Mouse (Mus musculus) gastrocnemius, adult 18-20 months (tissue): ENCODE measurements at regions not wholly inside any gene's neighbourhood (a gene's known extent, or its start where the extent isn't known, plus 50 kb on each side); places are given as distances from the start of the nearest gene placed in this dataset.

Experiments
- DNase-seq: peaks from one replicate; pipeline ENCODE4 v3.0.0; 2021; ENCODE audit warnings: low spot score

DNA sequence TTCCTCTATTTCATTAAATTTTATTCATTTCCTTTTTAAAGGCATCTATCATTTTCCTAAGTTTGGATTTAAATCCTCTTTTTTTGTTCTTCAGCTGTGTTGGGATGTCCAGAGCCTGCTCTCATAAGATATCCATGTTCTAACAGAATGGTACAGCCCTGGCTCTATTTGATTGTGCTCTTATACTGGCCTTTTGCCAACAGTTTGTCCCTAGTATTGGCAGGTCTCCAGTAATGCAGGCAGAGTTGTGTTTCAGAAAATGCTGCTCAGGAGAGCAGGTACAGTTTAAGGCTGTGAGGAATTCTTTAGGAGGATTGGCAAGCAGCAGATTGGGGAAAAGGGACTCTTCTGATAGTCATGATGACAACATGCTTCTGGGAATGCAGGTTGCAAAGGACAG, 797.1 kb upstream of the Slit2 start:
- no peak for DNase-seq

DNA sequence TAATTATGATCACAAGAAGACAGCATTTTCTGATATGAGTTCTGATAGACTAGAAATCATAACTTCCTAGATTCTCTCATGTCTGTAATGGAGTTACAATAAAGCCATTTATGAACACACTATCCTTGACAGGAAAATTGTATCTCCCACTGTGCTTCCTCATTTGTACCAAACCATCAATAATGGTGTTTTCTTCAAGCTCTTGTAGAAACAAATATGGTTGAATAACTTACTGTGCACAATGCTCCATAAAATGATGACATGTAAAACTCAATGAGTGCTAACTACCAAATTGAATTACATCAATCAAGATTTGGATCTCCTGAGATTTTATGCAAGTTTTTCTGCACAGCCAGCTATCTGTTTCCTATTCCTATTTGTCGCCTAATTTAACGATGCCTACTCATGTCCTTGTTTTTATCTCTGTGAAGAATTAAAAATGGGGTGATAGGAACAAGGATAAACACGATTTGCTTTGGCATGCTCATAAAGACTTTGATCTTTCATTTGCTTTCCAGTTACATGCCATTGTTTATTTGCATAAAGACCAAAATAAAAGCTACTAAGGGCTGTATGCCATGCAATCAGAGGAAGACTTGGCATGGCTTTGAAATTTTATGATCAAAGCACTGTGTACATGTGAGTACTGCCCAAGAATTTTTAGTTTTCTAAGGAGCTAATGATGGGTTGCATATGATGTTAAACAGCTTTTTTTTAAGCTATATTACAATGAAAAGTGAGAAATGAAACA, 780.6 kb upstream of the Slit2 start:
- no peak for DNase-seq

- DNase-seq: no peak
These were observed 780.0 kb upstream of the Slit2 start for GRCm38 (mm10) chr5:47202915-47203296.

- no peak for DNase-seq
These were observed 772.4 kb upstream of the Slit2 start for GRCm38 (mm10) chr5:47210542-47210941.

- no peak for DNase-seq
These were observed 767.5 kb upstream of the Slit2 start for GRCm38 (mm10) chr5:47215421-47215820.

- DNase-seq: no peak
These were observed 757.7 kb upstream of the Slit2 start for GRCm38 (mm10) chr5:47225247-47225646.

DNA sequence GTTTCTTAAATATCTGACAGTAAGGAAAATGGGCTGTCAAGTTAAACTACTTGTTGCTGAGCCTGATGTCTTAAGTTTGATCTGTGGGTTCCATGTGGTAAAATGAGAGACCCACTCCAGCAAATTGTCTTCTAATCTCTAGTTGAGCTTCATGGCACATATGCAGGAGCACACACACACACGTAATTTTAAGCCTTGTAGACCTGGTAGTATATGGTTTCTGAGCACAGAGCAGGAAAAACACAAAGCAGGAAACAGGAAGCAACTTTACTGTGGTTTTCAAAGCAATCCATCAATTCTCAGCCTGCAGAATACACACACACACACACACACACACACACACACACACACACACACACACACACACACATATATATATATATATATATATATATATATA, 746.8 kb upstream of the Slit2 start:
- DNase-seq: no peak

DNA sequence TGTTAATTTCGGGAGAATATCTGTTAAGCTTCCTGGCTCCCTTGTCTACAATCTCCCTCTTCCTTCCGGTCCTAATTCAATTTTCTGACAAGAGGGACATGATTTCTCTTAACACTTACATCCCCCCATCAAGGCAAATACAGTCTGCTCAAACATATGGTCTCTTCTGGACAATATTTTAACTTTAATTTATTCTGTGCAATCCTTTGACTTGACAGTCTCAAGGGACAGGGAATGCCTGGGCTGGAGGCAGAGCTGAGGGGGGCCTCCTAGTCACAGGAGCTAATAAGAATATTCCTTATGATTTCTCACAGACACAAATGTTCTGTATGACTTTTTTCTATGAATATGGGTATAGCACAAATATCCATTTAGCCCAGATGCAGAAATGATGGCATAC, 742.9 kb upstream of the Slit2 start:
- DNase-seq: no peak

- DNase-seq: no peak
These were observed 742.4 kb upstream of the Slit2 start for GRCm38 (mm10) chr5:47240586-47240985.

DNA sequence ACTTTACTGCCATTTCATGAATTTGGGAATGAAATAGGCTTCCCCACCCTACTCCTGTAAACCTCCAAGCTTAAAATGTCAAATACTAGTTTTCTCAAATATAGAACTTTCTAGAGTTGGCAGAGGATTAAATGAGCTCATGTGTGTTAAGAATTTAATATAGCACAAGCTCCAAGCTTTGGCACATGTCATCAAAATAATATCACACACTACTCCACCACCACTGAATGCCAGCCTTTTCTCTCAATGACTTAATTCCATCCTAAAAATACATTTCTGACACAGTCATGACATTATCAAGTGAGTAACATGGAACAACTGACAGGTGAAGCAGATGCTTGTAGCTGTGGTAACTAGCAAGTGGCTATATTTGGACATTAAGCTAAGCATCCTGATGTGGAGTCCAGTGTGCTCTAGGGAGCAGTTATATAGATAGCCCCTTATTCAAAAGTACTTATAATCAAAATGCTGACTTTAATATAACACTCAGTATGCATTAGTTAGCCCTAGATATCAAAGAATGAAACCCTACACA, 728.0 kb upstream of the Slit2 start:
- no peak for DNase-seq

- DNase-seq: no peak
These were observed 721.1 kb upstream of the Slit2 start for GRCm38 (mm10) chr5:47261658-47262411.

DNA sequence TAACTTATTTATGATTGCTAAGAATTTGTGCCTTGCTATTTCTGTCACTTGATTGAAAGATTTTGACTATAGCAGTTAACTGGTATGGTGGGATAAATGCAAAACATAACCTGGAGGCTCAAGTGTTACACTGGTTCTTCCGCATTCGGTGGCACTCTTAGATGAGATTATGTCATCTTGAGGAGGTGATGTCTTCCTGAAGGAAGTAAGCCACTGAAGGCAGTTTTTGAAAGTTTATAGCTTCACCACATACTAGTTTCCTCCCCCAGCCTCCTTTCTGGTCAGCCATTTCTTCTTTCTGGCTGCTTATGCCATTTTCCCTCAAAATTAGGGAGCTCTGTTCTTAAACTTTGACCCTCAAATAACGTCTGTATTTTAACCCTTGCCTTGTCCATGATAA, 710.3 kb upstream of the Slit2 start:
- DNase-seq: no peak

GRCm38 (mm10) chr5:47273389-47274255, 709.3 kb upstream of the Slit2 start:
- no peak for DNase-seq

DNA sequence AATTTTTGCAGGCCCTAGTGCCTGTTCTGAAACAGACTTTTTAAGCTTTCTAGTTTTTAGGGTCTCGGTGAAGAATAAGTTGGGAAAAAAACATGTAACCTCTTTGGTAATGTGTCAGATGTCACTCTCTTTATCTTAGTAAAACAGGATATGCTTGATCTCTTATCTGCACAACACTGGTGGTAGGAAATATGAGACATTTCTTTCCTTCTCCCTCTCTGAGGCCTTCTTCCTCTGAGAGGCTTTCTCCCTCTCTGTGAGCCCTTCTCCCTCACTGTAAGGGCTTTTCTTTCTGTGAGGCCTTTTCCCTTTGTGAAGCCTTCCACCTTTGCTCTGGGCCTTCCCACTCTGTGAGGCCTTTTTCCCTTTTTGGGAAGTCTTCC, 708.7 kb upstream of the Slit2 start:
- DNase-seq: no peak

DNA sequence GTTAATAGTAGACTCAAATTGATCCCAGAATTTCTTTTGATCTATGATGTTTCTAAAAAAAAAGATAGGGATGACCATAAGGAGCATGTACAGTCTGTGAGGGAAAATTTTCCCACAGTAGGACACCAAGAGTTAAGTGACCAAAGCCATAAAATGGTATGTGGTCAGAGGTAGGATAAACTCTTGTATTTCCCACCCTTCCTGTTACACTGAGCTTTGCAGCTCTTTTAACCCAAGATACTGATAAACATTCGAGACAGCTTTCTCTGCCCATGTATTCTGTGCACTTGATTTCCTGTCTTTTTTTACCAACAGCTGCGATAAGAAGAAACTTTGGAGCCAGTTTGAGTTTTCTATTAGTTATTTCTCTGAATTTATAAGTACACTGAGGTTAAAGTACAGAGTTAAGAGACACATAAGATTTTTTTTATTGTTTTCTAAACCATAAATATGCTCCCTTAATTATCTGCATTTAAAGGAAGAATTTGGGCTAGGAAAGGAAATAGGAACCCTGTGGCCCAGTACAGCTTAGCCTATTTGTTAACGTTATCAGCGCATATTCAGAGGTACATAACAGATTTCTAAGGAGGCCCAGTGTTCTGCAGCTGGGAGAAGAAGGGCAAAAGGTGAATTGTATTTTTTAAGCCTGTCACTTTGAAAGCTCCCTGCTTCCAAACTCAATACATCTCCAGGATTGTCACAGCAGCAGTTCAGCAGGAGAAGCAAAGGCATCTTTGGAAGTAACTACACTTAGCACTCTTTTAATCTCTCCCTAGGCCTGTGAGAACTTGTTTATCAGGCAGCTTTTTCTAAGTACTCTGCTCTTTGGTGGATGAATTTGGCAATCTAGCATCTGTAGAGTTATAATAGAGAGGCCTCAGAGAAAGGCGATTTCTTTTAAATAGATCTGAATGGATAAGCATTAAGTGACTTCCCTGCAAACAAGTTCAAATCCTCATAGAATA, 706.4 kb upstream of the Slit2 start:
- DNase-seq: no peak

DNA sequence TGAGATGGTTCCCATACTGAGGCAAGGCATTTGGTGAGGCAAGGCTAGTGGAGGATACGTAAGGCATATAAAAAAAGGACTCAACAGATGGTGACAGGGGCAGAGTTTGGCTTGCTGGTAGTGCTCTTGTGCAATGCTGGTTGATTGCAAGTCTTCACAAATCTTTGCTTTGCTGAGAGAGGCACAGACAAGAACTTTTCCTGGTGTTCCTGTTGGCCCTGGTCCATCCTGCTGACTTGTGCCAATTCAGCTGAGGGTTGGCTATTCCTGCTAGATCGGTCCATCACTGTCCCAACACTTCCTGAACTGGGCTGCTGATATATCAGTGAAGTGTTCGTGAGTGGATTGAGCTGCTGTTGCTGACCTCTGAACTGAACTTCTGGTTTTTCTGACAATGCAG, 703.3 kb upstream of the Slit2 start:
- no peak for DNase-seq

DNA sequence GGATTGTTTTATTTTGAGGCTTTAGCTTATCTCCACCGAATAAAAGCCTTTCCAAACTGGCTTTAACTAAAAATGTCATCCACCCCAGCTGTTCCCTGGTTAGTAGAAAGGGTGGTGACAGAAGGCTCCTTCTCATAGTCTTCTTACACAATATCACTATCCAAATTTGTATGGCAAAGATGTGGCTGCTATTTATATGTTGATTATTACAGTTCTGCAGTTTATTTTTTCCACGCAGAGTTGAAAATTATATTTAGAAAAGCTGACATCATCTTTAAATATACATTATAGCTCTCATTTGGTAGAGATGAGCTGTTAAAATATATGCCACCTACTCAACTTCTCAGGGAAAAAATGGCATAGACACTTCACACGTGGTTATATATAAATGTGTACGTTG, 683.3 kb upstream of the Slit2 start:
- no peak for DNase-seq

- DNase-seq: no peak
These were observed 665.4 kb upstream of the Slit2 start for GRCm38 (mm10) chr5:47317506-47317905.

GRCm38 (mm10) chr5:47318147-47318546, 664.8 kb upstream of the Slit2 start:
- no peak for DNase-seq

DNA sequence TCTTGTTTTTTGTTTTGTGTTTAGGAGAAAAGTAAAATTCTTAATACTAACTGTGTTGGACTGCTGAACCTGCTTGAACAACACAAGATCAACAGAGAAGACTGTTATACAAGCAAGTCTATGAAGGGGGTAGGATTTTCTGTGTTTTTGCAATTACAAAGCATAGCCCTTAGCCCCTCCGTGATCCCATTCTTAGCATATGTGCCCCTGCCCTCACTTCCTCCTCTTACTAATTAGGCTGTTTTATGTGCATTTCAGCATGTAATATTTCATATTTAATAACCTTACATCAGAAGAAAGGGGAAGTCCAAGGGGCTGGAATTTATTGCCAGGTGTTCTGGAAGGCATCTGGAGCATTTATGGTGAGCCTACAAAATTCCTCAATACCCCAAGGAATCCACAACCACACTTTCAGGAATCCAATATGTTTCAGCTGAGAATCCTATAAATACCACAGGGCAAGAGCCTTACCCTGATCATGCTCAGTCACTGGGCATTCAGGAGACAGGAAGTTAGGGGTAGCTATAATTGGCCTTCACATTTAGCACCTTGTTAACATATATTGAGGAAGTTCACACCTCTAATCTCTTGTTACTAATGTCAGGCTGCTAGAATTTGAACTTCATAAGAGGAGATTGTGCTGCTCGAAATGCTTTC, 660.3 kb upstream of the Slit2 start:
- no peak for DNase-seq
